Mouse (Mus musculus): Measurements from ENCODE around the gene Mul1.

Mul1 gene

GRCm38 (mm10) chr4:138434347-138435316 is at the start of gene Mul1:
Mul1 (plus strand) TSS chr4:138434671.
- CTCF ChIA-PET, result interaction anchor here in 3 of 4 experiments (0.7 to 2.4 kb wide), 13 partner anchors 10 to 424 kb away, joined by 3 to 8 read pairs (median 3); partner anchors contain the start of gene Fam43b (in 1 of the 3)
- POLR2A ChIA-PET, result interaction anchor here in 3 of 4 experiments (0.6 to 3.3 kb wide), 29 partner anchors 8 to 455 kb away, joined by 3 to 24 read pairs (median 4); partner anchors contain the start of genes Camk2n1 (in 1 of the 3), Ddost (in 1 of the 3) and Fam43b (in 1 of the 3)

- POLR2A ChIA-PET, result interaction anchor here in 2 of 4 experiments (0.7 to 1.0 kb wide), 2 partner anchors 18 to 102 kb away, joined by 3 to 4 read pairs; no protein-coding TSS in a partner anchor
- CTCF ChIA-PET, result interaction anchor here in 1 of 4 experiments (1.5 kb wide), 1 partner anchor 11 kb away, joined by 10 read pairs; no protein-coding TSS in a partner anchor
These were observed 40.8 kb upstream of the Mul1 start for GRCm38 (mm10) chr4:138393703-138394102.

- ChIA-PET POLR2A (interaction anchor here in 3 of 4 experiments (0.5 to 3.0 kb wide), 22 partner anchors 10 to 311 kb away, joined by 3 to 16 read pairs (median 4); partner anchors contain the start of genes Mul1 (in 2 of the 3) and Ddost (in 1 of the 3)), CTCF (interaction anchor here (0.6 to 4.0 kb wide), 23 partner anchors 9 to 670 kb away, joined by 3 to 29 read pairs (median 4); partner anchors contain the start of genes Pink1 (in 2 of the 4) and Mul1 (in 1 of the 4))
These were observed 39.1 kb upstream of the Mul1 start for GRCm38 (mm10) chr4:138395087-138395970.

- ChIA-PET CTCF (interaction anchor here (0.6 to 4.0 kb wide), 32 partner anchors 9 to 720 kb away, joined by 3 to 29 read pairs (median 4); partner anchors contain the start of genes Pink1 (in 2 of the 4) and Mul1 (in 1 of the 4)), POLR2A (interaction anchor here in 3 of 4 experiments (0.6 to 3.0 kb wide), 27 partner anchors 8 to 409 kb away, joined by 3 to 16 read pairs (median 4); partner anchors contain the start of genes Ddost (in 1 of the 3), Mul1 (in 1 of the 3) and Pink1 (in 1 of the 3))
These were observed 38.4 kb upstream of the Mul1 start, which contains the start of gene Fam43b for GRCm38 (mm10) chr4:138395971-138396645. Fam43b (minus strand) TSS chr4:138396528.

GRCm38 (mm10) chr4:138396711-138397110 is 37.8 kb upstream of the Mul1 start:
- ChIA-PET POLR2A (interaction anchor here in 3 of 4 experiments (0.5 to 3.0 kb wide), 26 partner anchors 8 to 409 kb away, joined by 3 to 16 read pairs (median 4); partner anchors contain the start of genes Ddost (in 1 of the 3), Mul1 (in 1 of the 3) and Pink1 (in 1 of the 3)), CTCF (interaction anchor here (0.6 to 4.0 kb wide), 22 partner anchors 8 to 720 kb away, joined by 3 to 29 read pairs (median 4); partner anchors contain the start of gene Pink1 (in 1 of the 4))

GRCm38 (mm10) chr4:138404806-138405205 is 29.7 kb upstream of the Mul1 start:
- POLR2A ChIA-PET, result interaction anchor here in 3 of 4 experiments (0.7 to 2.1 kb wide), 7 partner anchors 9 to 1642 kb away, joined by 3 to 4 read pairs (median 3); partner anchors contain the start of gene Fam43b (in 3 of the 3)
- CTCF ChIA-PET, result interaction anchor here (0.5 to 2.1 kb wide), 47 partner anchors 9 to 1739 kb away, joined by 3 to 29 read pairs (median 4); partner anchors contain the start of genes Fam43b (in 3 of the 4), Pink1 (in 2 of the 4) and Ddost (in 1 of the 4)

GRCm38 (mm10) chr4:138407479-138408194 is 26.8 kb upstream of the Mul1 start:
- ChIA-PET POLR2A (interaction anchor here in 1 of 4 experiments (0.5 to 0.7 kb wide), 2 partner anchors 10 to 657 kb away, joined by 3 read pairs; no protein-coding TSS in a partner anchor), CTCF (interaction anchor here in 3 of 4 experiments (0.6 to 1.2 kb wide), 6 partner anchors 11 to 461 kb away, joined by 3 to 5 read pairs (median 4); partner anchors contain the start of gene Fam43b (in 2 of the 3))

GRCm38 (mm10) chr4:138411011-138411410 is 23.5 kb upstream of the Mul1 start:
- POLR2A ChIA-PET, result interaction anchor here (0.5 to 1.3 kb wide), 8 partner anchors 13 to 447 kb away, joined by 3 to 5 read pairs (median 3); partner anchors contain the start of gene Fam43b (in 2 of the 4)
- CTCF ChIA-PET, result interaction anchor here in 3 of 4 experiments (0.6 to 1.4 kb wide), 9 partner anchors 14 to 375 kb away, joined by 3 to 5 read pairs (median 4); partner anchors contain the start of gene Fam43b (in 1 of the 3)

- ChIA-PET CTCF (interaction anchor here (0.6 to 1.4 kb wide), 17 partner anchors 33 to 578 kb away, joined by 3 to 13 read pairs (median 4); partner anchors contain the start of gene Pla2g2d (in 1 of the 4)), POLR2A (interaction anchor here (0.5 to 1.3 kb wide), 17 partner anchors 15 to 881 kb away, joined by 3 to 7 read pairs (median 3); partner anchors contain the start of gene Fam43b (in 2 of the 4))
These were observed 22.9 kb upstream of the Mul1 start for GRCm38 (mm10) chr4:138411504-138412121.

GRCm38 (mm10) chr4:138414725-138415124 is 19.7 kb upstream of the Mul1 start:
- ChIA-PET CTCF (interaction anchor here in 2 of 4 experiments (0.9 to 3.3 kb wide), 4 partner anchors 10 to 444 kb away, joined by 3 to 13 read pairs (median 4); no protein-coding TSS in a partner anchor), POLR2A (interaction anchor here in 2 of 4 experiments (0.5 to 1.3 kb wide), 2 partner anchors 9 to 35 kb away, joined by 3 read pairs; no protein-coding TSS in a partner anchor)

GRCm38 (mm10) chr4:138415991-138416390 is 18.5 kb upstream of the Mul1 start:
- CTCF ChIA-PET, result interaction anchor here (0.7 to 3.3 kb wide), 11 partner anchors 11 to 133 kb away, joined by 3 to 13 read pairs (median 6); no protein-coding TSS in a partner anchor
- POLR2A ChIA-PET, result interaction anchor here in 2 of 4 experiments (0.5 to 1.6 kb wide), 7 partner anchors 16 to 290 kb away, joined by 3 to 5 read pairs (median 3); partner anchors contain the start of gene Fam43b (in 1 of the 2)

GRCm38 (mm10) chr4:138416414-138416813 is 18.1 kb upstream of the Mul1 start:
- ChIA-PET POLR2A (interaction anchor here in 3 of 4 experiments (0.6 to 1.6 kb wide), 5 partner anchors 17 to 403 kb away, joined by 3 to 5 read pairs (median 3); partner anchors contain the start of gene Fam43b (in 1 of the 3)), CTCF (interaction anchor here in 3 of 4 experiments (0.7 to 3.3 kb wide), 9 partner anchors 12 to 134 kb away, joined by 3 to 13 read pairs (median 6); no protein-coding TSS in a partner anchor)

GRCm38 (mm10) chr4:138417882-138418281 is 16.6 kb upstream of the Mul1 start:
- POLR2A ChIA-PET, result interaction anchor here in 2 of 4 experiments (0.6 to 1.8 kb wide), 5 partner anchors 16 to 113 kb away, joined by 3 to 7 read pairs (median 4); partner anchors contain the start of genes Ddost (in 1 of the 2), Fam43b (in 1 of the 2) and Mul1 (in 1 of the 2)
- CTCF ChIA-PET, result interaction anchor here (0.9 to 1.8 kb wide), 9 partner anchors 12 to 78 kb away, joined by 3 to 8 read pairs (median 4); partner anchors contain the start of gene Fam43b (in 2 of the 4)

GRCm38 (mm10) chr4:138418340-138418957 is 16.0 kb upstream of the Mul1 start:
- CTCF ChIA-PET, result interaction anchor here (0.9 to 1.6 kb wide), 8 partner anchors 11 to 78 kb away, joined by 3 to 7 read pairs (median 4); partner anchors contain the start of gene Fam43b (in 2 of the 4)
- POLR2A ChIA-PET, result interaction anchor here in 2 of 4 experiments (0.6 to 1.8 kb wide), 5 partner anchors 15 to 114 kb away, joined by 3 to 7 read pairs (median 4); partner anchors contain the start of genes Mul1 (in 2 of the 2), Ddost (in 1 of the 2) and Fam43b (in 1 of the 2)

Measured in embryonic stem cell, embryonic (primary cell).